Mouse (Mus musculus) thymus, postnatal 10 days (tissue): ENCODE data around the gene Timm10.
A peak's percentile ranks its signal among the peaks of the same experiment; 100 is the strongest.
"Not testable (repeated sequence)": the region's sequence is repeated elsewhere in the genome, so short reads cannot be mapped to it uniquely, and the experiment has no call there.

Source experiments
- DNase-seq, 2 experiments: peaks; one replicate each; pipeline ENCODE4 v3.0.0; 2021; ENCODE audit warnings: low spot score in 2 of 2

The Timm10 gene

DNA sequence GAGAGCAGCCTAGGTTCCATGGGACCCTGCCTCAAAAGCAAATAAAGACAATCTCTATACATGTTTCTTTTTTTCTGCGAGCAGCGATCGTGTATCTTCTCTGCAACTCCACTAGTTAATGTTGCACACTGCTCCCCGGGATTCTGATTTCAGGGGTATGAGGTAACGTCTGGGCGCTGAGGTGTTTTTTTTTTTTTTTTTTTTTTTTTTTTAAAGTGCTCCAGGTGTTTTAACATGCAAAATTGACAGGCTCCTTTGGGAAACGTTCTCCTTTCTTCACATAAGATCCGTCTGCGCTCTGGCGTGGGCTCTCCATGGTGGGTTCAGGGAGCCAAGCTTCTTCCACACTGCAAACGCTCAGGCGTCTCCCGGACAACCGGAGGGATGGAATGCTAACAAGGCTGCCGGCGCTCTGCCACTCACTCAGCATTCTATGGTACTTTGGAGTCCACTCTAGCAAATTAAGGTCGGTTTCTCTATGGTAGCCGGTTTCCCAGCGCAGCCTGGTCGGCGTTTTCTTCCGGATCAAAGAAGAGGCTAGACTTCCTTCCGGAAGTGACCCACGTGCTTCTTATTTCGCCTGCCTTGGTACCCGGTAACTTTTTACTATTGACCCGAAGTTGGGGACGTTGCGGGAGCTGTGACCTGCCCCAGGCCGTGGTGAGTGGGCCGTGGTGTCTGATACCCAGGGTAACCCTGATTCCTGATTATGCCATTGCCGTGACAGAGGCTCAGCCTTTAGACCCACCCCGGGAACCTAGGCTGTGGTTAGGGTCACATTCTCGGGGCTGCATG, at the start of gene Timm10:
Timm10 (plus strand) TSS at position 510 of the 795 bp plus-strand sequence.
- peak; percentile 36 to 40 for DNase-seq

DNA sequence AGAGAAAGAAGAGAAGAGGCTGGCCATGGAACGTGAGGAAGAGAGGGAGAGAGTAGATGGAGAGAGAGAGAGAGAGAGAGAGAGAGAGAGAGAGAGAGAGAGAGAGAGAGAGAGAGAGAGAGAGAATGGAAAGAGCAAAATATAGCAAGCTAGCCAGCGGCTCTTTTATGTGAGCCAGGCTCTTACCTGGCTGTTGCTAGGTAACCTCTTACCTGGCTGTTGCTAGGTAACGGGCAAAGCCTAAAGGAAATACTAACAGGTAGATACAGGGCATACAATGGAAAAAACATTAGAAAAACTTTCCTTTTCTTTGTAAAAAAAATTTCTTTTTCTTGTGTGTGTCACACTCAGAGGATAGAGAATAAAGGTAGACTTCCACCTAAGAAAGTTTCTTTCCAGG, 49.1 kb upstream of the Timm10 start:
- no peak for DNase-seq

DNA sequence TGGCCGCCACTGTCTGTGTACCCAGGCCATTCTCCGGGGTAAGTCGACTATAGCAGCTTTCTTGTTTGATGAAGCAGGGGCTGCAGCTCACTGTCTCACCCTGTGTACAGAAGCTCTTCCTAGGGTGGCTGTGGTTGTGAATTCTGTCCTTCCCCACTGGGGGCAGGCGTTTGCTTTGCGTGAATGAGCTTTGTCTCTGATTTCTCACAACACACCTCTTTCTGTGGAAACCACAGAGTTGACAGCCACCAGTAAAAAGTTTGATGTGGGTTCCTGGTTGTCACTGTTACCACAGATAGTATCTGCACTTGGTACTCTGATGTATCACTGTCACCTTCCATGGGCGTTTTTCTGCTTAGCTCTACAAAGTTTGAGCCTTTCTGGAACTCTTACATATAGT, 47.6 kb upstream of the Timm10 start:
- DNase-seq = peak; percentile 49 to 51

DNA sequence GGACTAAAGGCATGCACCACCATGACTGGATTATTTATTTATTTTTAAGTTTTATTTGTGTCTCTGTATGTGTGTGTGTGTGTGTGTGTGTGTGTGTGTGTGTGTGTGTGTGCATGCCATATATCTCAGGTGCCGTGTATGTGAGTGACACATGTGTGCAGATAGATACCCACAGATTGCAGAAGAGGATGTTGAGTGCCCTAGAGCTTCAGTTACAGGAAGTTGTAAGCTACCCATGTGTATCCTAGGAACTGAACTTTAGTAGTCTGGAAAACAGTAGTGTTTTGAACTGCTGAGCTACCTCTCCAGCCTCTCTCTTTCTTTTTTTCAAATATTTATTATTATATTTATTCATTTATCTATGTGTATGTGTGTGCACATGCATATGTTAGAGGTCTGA, 43.5 kb upstream of the Timm10 start:
- DNase-seq = no peak

DNA sequence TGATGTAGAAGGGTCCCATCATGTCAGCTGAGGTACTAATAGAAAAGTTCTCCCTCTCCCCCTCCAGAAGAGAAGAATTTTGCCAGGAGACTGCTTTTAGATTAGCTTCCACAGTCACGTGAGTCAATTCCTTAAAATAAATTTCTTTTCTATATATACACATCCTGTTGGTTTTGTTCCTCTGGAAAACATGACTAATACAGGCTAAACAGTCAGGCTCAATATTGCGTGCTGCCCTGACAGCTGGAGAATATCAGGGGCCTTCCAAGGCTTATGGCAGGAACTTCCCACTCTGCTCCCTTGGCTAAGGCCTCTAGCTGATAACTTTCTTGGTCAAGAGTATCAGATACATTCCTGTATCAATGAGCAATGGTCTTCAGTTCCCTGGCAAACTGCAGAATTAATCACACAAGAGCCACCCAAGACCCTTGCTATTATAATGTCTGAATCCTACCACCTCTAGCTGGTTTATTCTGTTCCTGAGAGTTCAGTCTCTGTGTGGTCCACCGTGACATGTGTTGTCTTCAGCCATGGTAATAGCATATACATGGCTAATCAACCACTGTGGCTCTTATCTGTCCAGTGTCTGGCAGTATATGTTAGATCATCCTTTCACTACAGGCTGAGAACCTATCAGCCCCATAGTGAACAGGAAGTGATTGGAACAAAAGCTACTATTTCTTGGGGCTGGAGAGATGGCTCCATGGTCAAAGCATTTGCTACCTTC, 42.8 kb upstream of the Timm10 start:
- no peak for DNase-seq

DNA sequence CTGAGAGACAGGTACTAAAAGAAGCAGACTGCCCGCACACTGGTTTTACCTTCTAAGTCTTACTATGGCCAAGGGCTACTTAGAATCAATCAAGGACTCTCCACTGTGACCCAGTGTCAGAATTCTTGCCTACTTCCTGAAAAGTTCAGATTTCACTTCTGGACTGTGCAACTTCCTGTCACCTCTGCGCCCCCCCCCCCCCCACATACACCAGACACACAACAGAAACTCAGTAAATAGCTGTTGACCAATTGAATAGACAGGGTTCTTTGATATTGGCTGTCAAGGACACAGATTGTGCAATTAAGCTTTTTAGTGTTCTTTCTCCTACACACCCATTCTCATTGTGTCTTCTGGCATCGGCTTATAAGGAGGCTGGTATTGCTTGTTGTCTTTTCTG, 38.5 kb upstream of the Timm10 start:
- DNase-seq = no peak

DNA sequence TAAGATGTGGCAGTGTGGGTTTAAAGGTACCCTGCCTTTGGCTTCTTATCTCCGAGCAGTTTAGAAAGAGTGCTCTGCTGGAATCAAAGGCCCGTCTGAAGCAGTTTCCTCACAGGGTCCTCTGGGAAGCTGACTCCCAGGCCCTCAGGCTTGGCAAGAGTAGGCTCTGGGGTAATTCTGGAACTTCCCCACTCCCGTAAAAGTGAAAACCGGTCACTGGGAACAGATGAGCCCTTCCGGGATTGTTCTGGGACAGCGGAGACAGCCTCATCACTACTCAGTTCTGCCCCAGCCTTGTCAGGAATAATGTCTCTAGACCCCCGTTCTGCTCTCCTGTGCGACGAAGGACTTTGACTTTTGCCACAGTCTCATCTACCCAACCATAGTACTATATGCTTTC, 36.4 kb upstream of the Timm10 start:
- DNase-seq = no peak

DNA sequence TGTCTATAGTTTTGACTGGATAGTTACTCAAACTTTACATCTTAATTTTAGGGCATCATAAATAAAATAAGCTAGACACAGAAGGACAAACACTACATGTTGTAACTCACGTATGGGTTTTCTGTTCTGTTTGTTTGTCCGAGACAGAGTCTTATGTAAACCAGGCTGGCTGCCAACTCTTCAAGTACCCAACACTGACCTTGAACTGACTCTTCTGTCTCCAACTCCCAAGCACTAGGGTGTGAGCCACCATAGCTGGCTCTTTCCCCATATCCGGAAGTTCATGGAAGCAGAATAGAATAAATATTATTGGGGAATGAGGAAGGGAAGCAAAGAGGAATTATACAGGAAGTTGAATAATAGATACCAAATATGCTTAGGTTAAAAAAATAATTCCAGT, 34.3 kb upstream of the Timm10 start:
- DNase-seq = no peak

DNA sequence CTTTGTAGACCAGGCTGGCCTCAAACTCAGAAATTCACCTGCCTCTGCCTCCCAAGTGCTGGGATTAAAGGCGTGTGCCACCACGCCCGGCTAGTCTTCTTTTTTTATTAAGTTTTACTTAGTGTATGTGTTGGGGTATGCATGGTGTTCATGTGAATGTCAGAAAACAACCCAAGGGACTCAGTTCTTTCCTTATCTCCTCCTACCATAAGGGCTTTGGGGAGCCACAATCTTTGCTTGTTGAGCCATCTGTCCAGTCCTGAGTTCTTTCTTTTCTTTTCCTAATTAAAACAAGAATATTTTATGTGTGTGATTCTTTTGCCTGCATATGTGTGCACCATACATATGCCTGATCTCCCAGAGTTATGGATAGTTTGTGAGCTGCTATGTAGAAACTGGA, 33.6 kb upstream of the Timm10 start:
- no peak for DNase-seq

DNA sequence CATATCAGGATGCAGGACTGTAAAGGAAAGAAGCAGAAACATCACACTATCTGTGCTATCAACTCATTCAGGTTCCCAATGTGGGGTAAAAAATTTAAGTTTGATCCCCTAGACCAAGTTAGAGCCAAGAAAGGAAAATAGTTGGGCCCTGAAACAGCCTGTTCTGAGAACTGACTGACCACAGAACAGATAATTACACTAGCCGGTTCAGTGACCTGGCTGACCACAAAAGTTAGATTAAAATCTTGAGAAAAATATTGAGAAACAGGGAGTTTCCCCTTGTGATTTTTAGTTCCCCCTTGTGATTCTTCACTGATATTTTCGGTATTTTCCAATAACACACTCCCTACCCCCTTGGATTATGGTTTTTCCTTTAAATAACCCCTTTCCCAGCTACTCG, 32.9 kb upstream of the Timm10 start:
- DNase-seq = no peak

DNA sequence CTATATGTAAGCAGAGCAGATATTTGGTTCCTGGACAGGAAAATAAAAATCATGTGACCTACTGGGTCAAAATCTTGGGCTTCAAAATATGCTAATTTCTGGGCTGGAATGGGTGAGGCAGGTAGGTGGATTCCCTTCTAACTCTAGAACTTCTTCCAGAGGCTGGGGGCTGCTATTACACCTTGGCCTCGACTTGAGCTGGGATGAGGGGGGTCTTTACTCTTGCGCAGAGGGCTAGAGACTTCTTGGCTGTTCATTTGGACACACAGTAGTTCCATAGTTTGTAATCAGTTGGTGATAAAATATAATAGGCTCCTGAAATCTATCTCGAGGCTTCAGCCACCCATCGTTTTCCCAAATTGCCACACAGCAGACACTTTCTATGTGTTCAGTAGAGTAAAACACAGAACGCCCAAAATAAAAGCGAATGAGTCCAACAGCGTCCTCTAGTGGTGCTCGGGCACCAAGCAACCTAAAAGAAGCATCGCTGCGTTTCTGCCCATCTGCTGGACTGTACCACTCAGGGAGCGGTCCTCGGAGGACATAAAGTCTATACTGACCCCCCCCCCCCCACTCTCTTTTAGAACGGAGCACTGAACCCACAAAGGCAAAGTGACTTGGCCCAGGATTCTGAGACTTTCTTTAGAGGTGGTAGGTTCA, 28.8 kb upstream of the Timm10 start:
- DNase-seq = peak in 1 of 2 experiments; percentile 31

DNA sequence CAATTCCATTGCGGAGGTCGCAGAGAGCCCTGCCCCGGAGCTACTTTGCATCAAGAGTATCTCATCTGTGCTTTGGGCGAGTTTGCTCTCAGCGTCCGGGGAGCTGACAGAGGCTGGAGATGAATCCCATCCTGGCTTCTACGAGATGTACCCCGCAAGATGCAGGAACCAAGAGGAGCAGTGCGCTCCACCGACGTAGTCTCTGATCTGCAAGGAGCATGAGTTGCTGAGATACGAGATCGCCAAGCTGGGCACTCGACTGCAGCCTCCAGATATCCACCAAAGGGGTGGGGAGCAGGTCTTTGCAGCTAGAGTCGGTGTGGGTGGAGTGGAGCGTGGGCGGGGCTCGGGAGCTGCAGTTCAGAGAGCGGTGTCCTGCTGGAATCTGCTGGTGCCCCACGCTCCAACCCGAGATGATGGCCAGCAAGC, 28.3 kb upstream of the Timm10 start, which contains the start of gene Ube2l6:
Ube2l6 (plus strand) TSS at position 336 of the 429 bp plus-strand sequence.
- peak; percentile 8 to 11 for DNase-seq

DNA sequence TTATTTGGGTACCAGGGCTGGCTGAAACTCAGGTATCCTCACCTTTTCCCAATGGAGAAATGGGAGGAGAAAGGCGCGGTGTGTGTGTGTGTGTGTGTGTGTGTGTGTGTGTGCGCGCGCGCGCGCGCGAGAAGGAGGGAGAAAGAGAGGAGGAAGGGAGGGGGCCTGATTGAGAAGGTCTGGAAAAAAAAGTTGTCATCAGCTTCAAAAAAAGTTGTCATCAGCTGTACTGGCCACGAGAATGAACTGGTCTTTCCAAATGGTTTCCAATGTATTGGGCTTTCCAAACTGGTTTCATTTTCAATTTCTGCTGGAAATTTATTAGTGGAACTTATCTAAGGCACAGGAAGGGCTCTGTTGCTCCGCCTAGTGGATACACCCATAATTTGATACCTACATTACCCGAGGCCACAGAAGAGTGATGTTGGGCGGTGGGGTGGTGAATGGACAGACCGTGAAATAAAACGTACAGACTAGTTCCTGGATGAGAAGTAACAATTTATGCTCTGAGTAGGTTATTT, 27.7 kb upstream of the Timm10 start:
- DNase-seq = peak in 1 of 2 experiments; percentile 42

DNA sequence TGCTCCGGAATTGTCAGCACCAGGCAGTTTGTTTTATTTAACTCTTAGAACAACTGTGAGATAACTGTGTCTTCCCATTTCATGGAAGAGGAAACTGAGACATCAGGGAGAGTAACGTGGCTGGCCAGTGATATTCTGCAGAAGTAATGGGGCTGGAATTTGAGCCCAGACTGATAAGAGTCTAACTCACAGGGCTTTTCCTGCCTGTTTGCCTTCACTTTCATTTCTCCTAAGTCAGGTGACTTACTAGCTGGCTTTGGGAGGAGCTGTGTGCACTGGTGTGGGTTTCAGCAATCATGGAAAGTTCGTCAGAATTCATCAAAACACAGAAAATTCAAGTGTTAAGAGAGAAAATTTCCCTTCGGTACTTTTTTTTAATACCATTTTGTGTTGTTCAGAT, 26.5 kb upstream of the Timm10 start:
- DNase-seq = no peak

DNA sequence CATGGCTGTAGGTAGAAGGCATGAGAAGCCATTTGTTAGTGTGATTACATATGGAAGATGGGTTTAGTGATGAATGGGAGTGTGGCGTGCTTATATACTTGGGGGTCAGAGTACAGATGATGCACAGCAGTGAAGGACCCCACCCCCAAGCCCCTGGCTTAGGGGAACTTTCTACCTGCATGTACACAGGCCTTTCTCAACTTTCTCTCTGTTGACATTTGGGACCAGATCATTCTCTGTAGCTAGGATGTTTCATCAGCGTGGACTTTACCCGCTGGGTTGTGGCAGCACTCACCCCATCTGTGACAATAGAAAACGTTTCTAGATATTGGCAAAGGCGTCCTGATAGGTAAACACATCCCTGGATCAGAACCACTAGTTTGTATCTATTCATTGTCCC, 25.6 kb upstream of the Timm10 start:
- DNase-seq = not testable (repeated sequence)

DNA sequence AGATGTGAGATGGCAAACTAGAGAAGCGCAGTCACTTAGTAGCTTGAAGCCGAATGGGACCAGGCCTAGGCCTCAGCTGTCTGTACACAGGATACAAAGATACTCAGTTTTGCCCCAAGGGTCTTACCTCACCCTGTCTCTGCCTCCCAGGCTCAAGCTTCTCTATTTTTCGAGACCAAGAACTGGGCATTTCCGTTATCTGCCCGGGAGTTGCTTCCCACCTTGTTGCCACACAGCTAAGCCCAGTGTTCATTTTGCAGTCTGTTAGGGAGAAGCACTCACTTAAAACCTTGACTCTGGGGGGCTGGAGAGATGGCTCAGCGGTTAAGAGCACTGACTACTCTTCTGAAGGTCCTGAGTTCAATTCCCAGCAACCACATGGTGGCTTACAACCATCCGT, 22.8 kb upstream of the Timm10 start:
- no peak for DNase-seq

DNA sequence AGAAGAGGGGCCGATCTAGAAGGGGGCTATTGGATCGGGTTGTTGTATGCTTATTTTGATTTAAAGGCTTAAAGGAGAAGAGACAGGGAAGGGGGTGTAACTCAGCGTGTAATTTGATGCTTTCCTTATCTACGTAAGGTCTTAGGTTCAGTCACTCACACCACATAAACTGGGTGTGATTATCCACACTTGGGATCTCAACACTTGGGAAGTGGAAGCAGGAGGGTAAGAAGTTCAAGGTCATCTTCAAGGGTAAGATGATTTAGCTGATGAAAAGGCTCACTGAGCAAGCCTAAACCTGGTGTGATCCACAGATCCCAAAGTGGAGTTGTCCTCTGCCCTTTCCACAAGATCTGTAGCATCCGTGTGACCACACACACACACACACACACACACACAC, 20.3 kb upstream of the Timm10 start:
- no peak for DNase-seq

DNA sequence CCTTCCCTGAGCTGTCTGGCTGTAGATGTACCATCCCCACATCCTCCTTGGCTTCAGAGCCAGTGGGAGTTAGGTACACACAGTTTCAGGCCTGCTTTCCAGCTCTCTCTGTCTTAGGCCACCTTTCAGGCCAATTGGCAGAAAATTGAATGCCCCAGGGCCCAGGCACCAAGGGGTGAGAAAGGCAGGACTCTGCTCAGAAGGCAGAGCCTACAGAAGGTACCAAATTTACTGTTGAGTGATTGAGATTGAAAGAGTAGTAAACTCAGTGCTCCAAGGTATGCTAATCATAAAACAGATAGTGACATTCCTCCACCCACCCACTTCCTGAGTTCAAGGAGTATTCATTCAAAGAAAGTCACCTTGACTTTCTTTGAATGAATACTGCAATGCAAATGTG, 17.5 kb upstream of the Timm10 start:
- no peak for DNase-seq

DNA sequence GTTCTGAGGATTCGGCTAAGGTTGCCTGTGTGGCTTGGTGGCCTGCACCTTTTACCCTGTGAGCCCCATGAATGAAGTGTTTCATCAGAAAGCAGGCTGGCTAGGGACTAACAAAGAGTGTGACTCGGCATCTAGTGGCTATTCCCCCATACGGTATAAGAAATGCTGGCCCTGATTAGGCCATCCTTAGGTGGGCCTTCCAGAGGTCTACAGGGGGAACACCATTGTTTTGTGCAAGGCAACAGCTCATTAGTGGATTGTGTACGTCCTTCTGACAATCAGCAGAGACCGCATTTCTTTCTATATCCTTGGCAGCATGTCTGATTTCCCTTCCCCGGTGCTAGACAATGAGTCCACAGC, 16.3 kb upstream of the Timm10 start:
- DNase-seq = no peak

DNA sequence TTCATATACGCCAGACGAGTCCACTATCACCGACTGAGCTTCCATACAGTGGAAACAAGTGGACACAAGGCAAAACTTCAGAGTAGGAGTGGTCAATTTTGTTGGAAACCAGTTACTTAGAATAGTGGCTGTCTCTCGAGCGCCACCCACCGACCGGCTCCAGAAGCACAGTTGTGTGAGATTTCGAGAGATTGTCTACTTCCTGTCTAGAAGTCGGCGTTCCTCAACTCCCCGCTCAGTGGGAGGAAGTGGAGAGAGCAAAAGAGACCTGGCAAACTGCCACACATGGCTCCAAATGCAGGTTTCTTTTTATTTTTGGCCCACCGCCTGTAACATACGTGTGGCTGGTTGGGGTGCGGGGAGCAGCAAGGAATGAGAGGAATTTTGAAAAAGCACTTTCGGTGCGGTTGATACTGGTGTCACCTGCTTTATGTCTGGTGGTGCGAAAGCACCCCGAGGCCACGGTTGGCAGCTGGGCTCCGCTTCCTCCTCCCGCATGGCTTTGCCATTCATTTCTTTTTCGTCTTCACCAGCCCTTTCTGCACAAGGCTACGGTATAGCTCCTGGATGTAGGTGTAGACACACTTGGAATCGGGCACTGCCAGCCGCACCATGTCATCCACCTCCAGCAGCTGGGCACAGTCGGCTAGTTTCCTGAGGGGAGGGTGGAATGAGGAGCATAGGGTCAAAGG, 15.8 kb upstream of the Timm10 start:
- peak; percentile 66 to 77 for DNase-seq

DNA sequence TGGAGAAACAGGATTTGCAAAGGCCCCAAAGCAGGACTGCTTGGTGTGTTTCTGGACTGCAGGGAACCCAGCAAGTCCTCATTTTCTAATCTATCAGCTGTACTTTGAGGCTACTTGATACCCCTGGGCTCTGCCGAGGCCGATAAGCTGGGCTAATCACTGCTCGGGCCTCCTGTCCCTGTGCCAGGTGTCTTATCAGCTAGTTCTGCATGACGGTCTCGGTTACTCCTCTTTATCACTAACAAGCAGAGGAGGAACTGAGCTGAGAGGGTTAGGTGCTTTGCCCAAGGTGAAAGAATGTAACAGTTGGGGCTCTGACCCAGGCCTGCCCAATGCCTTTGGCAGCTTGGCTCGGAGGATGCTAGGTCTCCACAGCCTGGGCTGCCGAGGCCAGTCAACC, 14.9 kb upstream of the Timm10 start:
- DNase-seq = no peak

DNA sequence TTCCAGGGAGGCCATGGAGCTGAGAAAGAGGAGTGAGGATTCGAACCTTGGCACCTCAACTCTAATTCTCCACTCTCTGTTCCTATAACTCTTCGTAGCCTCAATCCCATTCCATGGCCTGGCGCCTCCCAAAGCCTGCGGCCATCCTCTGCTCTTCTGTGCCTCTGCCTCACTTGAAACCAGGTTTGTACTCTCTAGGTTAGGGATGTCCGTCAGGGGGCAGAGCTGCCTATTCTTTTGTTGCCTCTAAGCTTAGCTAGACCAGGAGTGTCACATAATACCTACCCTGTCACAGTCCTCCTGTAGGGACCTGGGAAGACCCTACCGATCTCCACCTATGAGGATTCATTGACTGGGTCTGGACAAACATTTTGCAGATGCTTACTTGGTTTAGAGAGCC, 14.1 kb upstream of the Timm10 start:
- DNase-seq = no peak
